Mouse (Mus musculus): Measurements from ENCODE around the gene Elf2. TPM values are rescaled to one million over a fixed set of nuclear protein-coding genes. Genes with fewer than 3 reads are reported as not detected.

Elf2 gene
- total RNA-seq (2018; cell fraction: chromatin; rRNA removed) = 100 to 1,000 TPM; 117 to 322 (median 208) TPM
- 10 to 100 TPM; 29.4 to 66.9 (median 48.2) TPM for total RNA-seq (2018; cell fraction: cytosol; rRNA removed)
- 100 to 1,000 TPM in 19 of 26 experiments, 10 to 100 TPM in 7; 63.4 to 181 (median 112) TPM for total RNA-seq (2018; cell fraction: nucleus; rRNA removed)
- polyA plus RNA-seq (2018) = 38.0 to 40.4 TPM (median 38.7 TPM) in 3 replicates

GRCm38 (mm10) chr3:51340552-51341267 is at the start of gene Elf2:
TSS of gene Elf2 (minus strand) at chr3:51340663.
- Histone ChIP-seq H3K27ac (peak within 1 kb of the TSS; percentile 74), H3K79me2 (ENCODE audit: inconsistent target) (peaks cover 42% of the 10 kb centered on the region), H3K4me3 (ENCODE audit: inconsistent target) (peak within 1 kb of the TSS; percentile 76), H3K36me3 (ENCODE audit: inconsistent target) (no peaks in the 10 kb centered on the region)
- WGBS (ENCODE audit: missing documents) = under 1% methylated on average over 62 of the region's 87 CpGs

- H3K27ac ChIP-seq = no peak overlapping the region
- 13% methylated on average over 13 of the region's 13 CpGs for WGBS (ENCODE audit: missing documents)
- H3K4me3 ChIP-seq (ENCODE audit: inconsistent target) = no peak overlapping the region
- no peaks in the 10 kb centered on the region for H3K79me2 ChIP-seq (ENCODE audit: inconsistent target)
- no peaks in the 10 kb centered on the region for H3K36me3 ChIP-seq (ENCODE audit: inconsistent target)
Observed at GRCm38 (mm10) chr3:51388904-51389303, 48.4 kb upstream of the Elf2 start.

- H3K4me3 ChIP-seq (ENCODE audit: inconsistent target) = no peak overlapping the region
- WGBS (ENCODE audit: missing documents) = 97% methylated on average over 7 of the region's 8 CpGs
- H3K27ac ChIP-seq = no peak overlapping the region
- no peaks in the 10 kb centered on the region for H3K79me2 ChIP-seq (ENCODE audit: inconsistent target)
- H3K36me3 ChIP-seq (ENCODE audit: inconsistent target) = no peaks in the 10 kb centered on the region
Observed at GRCm38 (mm10) chr3:51387868-51388381, 47.5 kb upstream of the Elf2 start.

- Histone ChIP-seq H3K27ac (no peak overlapping the region), H3K79me2 (ENCODE audit: inconsistent target) (no peaks in the 10 kb centered on the region), H3K36me3 (ENCODE audit: inconsistent target) (no peaks in the 10 kb centered on the region), H3K4me3 (ENCODE audit: inconsistent target) (no peak overlapping the region)
- 86% methylated on average over 3 of the region's 3 CpGs for WGBS (ENCODE audit: missing documents)
Observed at GRCm38 (mm10) chr3:51387134-51387451, 46.6 kb upstream of the Elf2 start.

GRCm38 (mm10) chr3:51386441-51387133 is 46.1 kb upstream of the Elf2 start:
- Histone ChIP-seq H3K4me3 (ENCODE audit: inconsistent target) (no peak overlapping the region), H3K27ac (no peak overlapping the region), H3K36me3 (ENCODE audit: inconsistent target) (no peaks in the 10 kb centered on the region), H3K79me2 (ENCODE audit: inconsistent target) (no peaks in the 10 kb centered on the region)
- 88% methylated on average over 12 of the region's 12 CpGs for WGBS (ENCODE audit: missing documents)

- no peak overlapping the region for H3K4me3 ChIP-seq (ENCODE audit: inconsistent target)
- WGBS (ENCODE audit: missing documents) = 93% methylated on average over 12 of the region's 12 CpGs
- H3K79me2 ChIP-seq (ENCODE audit: inconsistent target) = no peaks in the 10 kb centered on the region
- no peaks in the 10 kb centered on the region for H3K36me3 ChIP-seq (ENCODE audit: inconsistent target)
- H3K27ac ChIP-seq = no peak overlapping the region
Observed at GRCm38 (mm10) chr3:51383409-51383808, 42.9 kb upstream of the Elf2 start.

- WGBS (ENCODE audit: missing documents) = 80% methylated on average over 2 of the region's 5 CpGs
- Histone ChIP-seq H3K27ac (no peak overlapping the region), H3K4me3 (ENCODE audit: inconsistent target) (no peak overlapping the region), H3K36me3 (ENCODE audit: inconsistent target) (no peaks in the 10 kb centered on the region), H3K79me2 (ENCODE audit: inconsistent target) (no peaks in the 10 kb centered on the region)
Observed at GRCm38 (mm10) chr3:51380660-51381014, 40.2 kb upstream of the Elf2 start.

GRCm38 (mm10) chr3:51379786-51380659 is 39.6 kb upstream of the Elf2 start:
- no peaks in the 10 kb centered on the region for H3K36me3 ChIP-seq (ENCODE audit: inconsistent target)
- WGBS (ENCODE audit: missing documents) = 92% methylated on average over 3 of the region's 5 CpGs
- no peak overlapping the region for H3K4me3 ChIP-seq (ENCODE audit: inconsistent target)
- H3K27ac ChIP-seq = no peak overlapping the region
- no peaks in the 10 kb centered on the region for H3K79me2 ChIP-seq (ENCODE audit: inconsistent target)

GRCm38 (mm10) chr3:51378665-51378946 is 38.1 kb upstream of the Elf2 start:
- 81% methylated on average over 3 of the region's 3 CpGs for WGBS (ENCODE audit: missing documents)
- Histone ChIP-seq H3K36me3 (ENCODE audit: inconsistent target) (no peaks in the 10 kb centered on the region), H3K79me2 (ENCODE audit: inconsistent target) (no peaks in the 10 kb centered on the region), H3K4me3 (ENCODE audit: inconsistent target) (peak overlapping the region; percentile 24; the same call in 1 of the 2 replicates), H3K27ac (no peak overlapping the region)

GRCm38 (mm10) chr3:51377878-51378664 is 37.6 kb upstream of the Elf2 start:
- no peak overlapping the region for H3K27ac ChIP-seq
- WGBS (ENCODE audit: missing documents) = 32% methylated on average over 31 of the region's 31 CpGs
- no peaks in the 10 kb centered on the region for H3K79me2 ChIP-seq (ENCODE audit: inconsistent target)
- H3K4me3 ChIP-seq (ENCODE audit: inconsistent target) = peak overlapping the region; percentile 24
- no peaks in the 10 kb centered on the region for H3K36me3 ChIP-seq (ENCODE audit: inconsistent target)

GRCm38 (mm10) chr3:51375307-51376265 is 35.1 kb upstream of the Elf2 start:
- WGBS (ENCODE audit: missing documents) = 86% methylated on average over 19 of the region's 19 CpGs
- Histone ChIP-seq H3K27ac (no peak overlapping the region), H3K4me3 (ENCODE audit: inconsistent target) (no peak overlapping the region), H3K36me3 (ENCODE audit: inconsistent target) (no peaks in the 10 kb centered on the region), H3K79me2 (ENCODE audit: inconsistent target) (no peaks in the 10 kb centered on the region)

- Histone ChIP-seq H3K36me3 (ENCODE audit: inconsistent target) (no peaks in the 10 kb centered on the region), H3K27ac (no peak overlapping the region), H3K79me2 (ENCODE audit: inconsistent target) (no peaks in the 10 kb centered on the region), H3K4me3 (ENCODE audit: inconsistent target) (no peak overlapping the region)
- WGBS (ENCODE audit: missing documents) = 84% methylated on average over 5 of the region's 5 CpGs
Observed at GRCm38 (mm10) chr3:51373544-51373943, 33.1 kb upstream of the Elf2 start.

- Histone ChIP-seq H3K27ac (no peak overlapping the region), H3K36me3 (ENCODE audit: inconsistent target) (no peaks in the 10 kb centered on the region), H3K79me2 (ENCODE audit: inconsistent target) (no peaks in the 10 kb centered on the region), H3K4me3 (ENCODE audit: inconsistent target) (no peak overlapping the region)
- WGBS (ENCODE audit: missing documents) = 45% methylated on average over 5 of the region's 5 CpGs
Observed at GRCm38 (mm10) chr3:51372883-51373282, 32.4 kb upstream of the Elf2 start.

Measured in macrophage (primary cell).